Mouse (Mus musculus): ENCODE data around the gene Hcrtr1. TPM values are rescaled to one million over a fixed set of nuclear protein-coding genes. Genes with fewer than 3 reads are reported as not detected.

Hcrtr1 gene
- polyA plus RNA-seq, 1 experiment from 2014 or later: 0.36 TPM

- no peak for TF ChIP-seq CTCF (IDR thresholded peaks at IDR 0.05; ENCODE audit: low read depth)
- Histone ChIP-seq H3K9me3 (replicated peaks; ENCODE audit: low read length) (no peaks in the 10 kb centered on the region), H3K36me3 (ENCODE audit: insufficient read depth, low read length) (peaks cover 27% of the 10 kb centered on the region), H3K4me1 (replicated peaks; ENCODE audit: insufficient read depth, low read length) (no peaks in the 10 kb centered on the region), H3K27ac (peak overlapping the region; percentile 80), H3K4me2 (ENCODE audit: low read length) (no peak overlapping the region), H3K4me3 (replicated peaks; ENCODE audit: low read depth, low read length) (no peak overlapping the region), H3K9ac (ENCODE audit: low read depth, low read length) (no peak overlapping the region), H3K27me3 (ENCODE audit: insufficient read depth, low read length) (no peaks in the 10 kb centered on the region)
- ATAC-seq (replicated peaks; ENCODE audit: low FRiP score, low read depth): no peak
- 57% methylated on average over 10 of the region's 10 CpGs for WGBS
- DNase-seq (ENCODE audit: low spot score): no peak
Observed at GRCm38 (mm10) chr4:130130082-130130481, 9.1 kb downstream of the Hcrtr1 start.

- no peaks in the 10 kb centered on the region for H3K4me1 ChIP-seq (replicated peaks; ENCODE audit: insufficient read depth, low read length)
- H3K9me3 ChIP-seq (replicated peaks; ENCODE audit: low read length): no peaks in the 10 kb centered on the region
- ATAC-seq (replicated peaks; ENCODE audit: low FRiP score, low read depth): no peak
- H3K9ac ChIP-seq (ENCODE audit: low read depth, low read length): no peak overlapping the region
- 88% methylated on average over 5 of the region's 5 CpGs for WGBS
- no peaks in the 10 kb centered on the region for H3K27me3 ChIP-seq (ENCODE audit: insufficient read depth, low read length)
- H3K4me3 ChIP-seq (replicated peaks; ENCODE audit: low read depth, low read length): no peak overlapping the region
- no peak overlapping the region for H3K4me2 ChIP-seq (ENCODE audit: low read length)
- H3K36me3 ChIP-seq (ENCODE audit: insufficient read depth, low read length): peaks cover 29% of the 10 kb centered on the region
- DNase-seq (ENCODE audit: low spot score): no peak
- no peak for TF ChIP-seq CTCF (IDR thresholded peaks at IDR 0.05; ENCODE audit: low read depth)
- H3K27ac ChIP-seq: no peak overlapping the region; the same call in 1 of the 2 replicates
Observed at GRCm38 (mm10) chr4:130128907-130129306, 10.3 kb downstream of the Hcrtr1 start.

GRCm38 (mm10) chr4:130125935-130126334, 13.2 kb downstream of the Hcrtr1 start:
- no peaks in the 10 kb centered on the region for H3K27me3 ChIP-seq (ENCODE audit: insufficient read depth, low read length)
- no peak for DNase-seq (ENCODE audit: low spot score)

GRCm38 (mm10) chr4:130125164-130125563, 14.0 kb downstream of the Hcrtr1 start:
- TF ChIP-seq CTCF (IDR thresholded peaks at IDR 0.05; ENCODE audit: low read depth): no peak
- H3K4me1 ChIP-seq (replicated peaks; ENCODE audit: insufficient read depth, low read length): no peaks in the 10 kb centered on the region
- H3K9me3 ChIP-seq (replicated peaks; ENCODE audit: low read length): no peaks in the 10 kb centered on the region
- ATAC-seq (replicated peaks; ENCODE audit: low FRiP score, low read depth) (no peak), DNase-seq (ENCODE audit: low spot score) (no peak)
- H3K27me3 ChIP-seq (ENCODE audit: insufficient read depth, low read length): no peaks in the 10 kb centered on the region
- H3K36me3 ChIP-seq (ENCODE audit: insufficient read depth, low read length): peaks cover 53% of the 10 kb centered on the region
- no peak overlapping the region for H3K27ac ChIP-seq
- H3K4me2 ChIP-seq (ENCODE audit: low read length): no peak overlapping the region
- 81% methylated on average over 6 of the region's 6 CpGs for WGBS
- H3K9ac ChIP-seq (ENCODE audit: low read depth, low read length): no peak overlapping the region
- H3K4me3 ChIP-seq (replicated peaks; ENCODE audit: low read depth, low read length): no peak overlapping the region

More at GRCm38 (mm10) chr4:130125935-130126334, 13.2 kb downstream of the Hcrtr1 start:
- no peak overlapping the region for H3K4me2 ChIP-seq (ENCODE audit: low read length)
- H3K27ac ChIP-seq: no peak overlapping the region
- no peaks in the 10 kb centered on the region for H3K9me3 ChIP-seq (replicated peaks; ENCODE audit: low read length)
- ATAC-seq (replicated peaks; ENCODE audit: low FRiP score, low read depth): no peak
- H3K4me3 ChIP-seq (replicated peaks; ENCODE audit: low read depth, low read length): no peak overlapping the region
- no peaks in the 10 kb centered on the region for H3K4me1 ChIP-seq (replicated peaks; ENCODE audit: insufficient read depth, low read length)
- 80% methylated on average over 5 of the region's 5 CpGs for WGBS
- TF ChIP-seq CTCF (IDR thresholded peaks at IDR 0.05; ENCODE audit: low read depth): no peak
- peaks cover 53% of the 10 kb centered on the region for H3K36me3 ChIP-seq (ENCODE audit: insufficient read depth, low read length)
- H3K9ac ChIP-seq (ENCODE audit: low read depth, low read length): no peak overlapping the region

GRCm38 (mm10) chr4:130124110-130124509, 15.0 kb downstream of the Hcrtr1 start:
- no peak for ATAC-seq (replicated peaks; ENCODE audit: low FRiP score, low read depth)
- Histone ChIP-seq H3K27me3 (ENCODE audit: insufficient read depth, low read length) (no peaks in the 10 kb centered on the region), H3K4me1 (replicated peaks; ENCODE audit: insufficient read depth, low read length) (no peaks in the 10 kb centered on the region), H3K9ac (ENCODE audit: low read depth, low read length) (no peak overlapping the region), H3K4me2 (ENCODE audit: low read length) (no peak overlapping the region), H3K4me3 (replicated peaks; ENCODE audit: low read depth, low read length) (no peak overlapping the region), H3K36me3 (ENCODE audit: insufficient read depth, low read length) (peaks cover 53% of the 10 kb centered on the region), H3K9me3 (replicated peaks; ENCODE audit: low read length) (no peaks in the 10 kb centered on the region), H3K27ac (no peak overlapping the region)
- no peak for TF ChIP-seq CTCF (IDR thresholded peaks at IDR 0.05; ENCODE audit: low read depth)
- no peak for DNase-seq (ENCODE audit: low spot score)
- WGBS: 96% methylated on average over 4 of the region's 4 CpGs

GRCm38 (mm10) chr4:130123020-130123419, 16.1 kb downstream of the Hcrtr1 start:
- DNase-seq (ENCODE audit: low spot score) (no peak), ATAC-seq (replicated peaks; ENCODE audit: low FRiP score, low read depth) (no peak)
- peaks cover 53% of the 10 kb centered on the region for H3K36me3 ChIP-seq (ENCODE audit: insufficient read depth, low read length)
- H3K9ac ChIP-seq (ENCODE audit: low read depth, low read length): no peak overlapping the region
- 82% methylated on average over 5 of the region's 5 CpGs for WGBS
- no peaks in the 10 kb centered on the region for H3K4me1 ChIP-seq (replicated peaks; ENCODE audit: insufficient read depth, low read length)
- no peaks in the 10 kb centered on the region for H3K9me3 ChIP-seq (replicated peaks; ENCODE audit: low read length)
- no peak for TF ChIP-seq CTCF (IDR thresholded peaks at IDR 0.05; ENCODE audit: low read depth)
- H3K27ac ChIP-seq: no peak overlapping the region
- no peak overlapping the region for H3K4me2 ChIP-seq (ENCODE audit: low read length)
- no peaks in the 10 kb centered on the region for H3K27me3 ChIP-seq (ENCODE audit: insufficient read depth, low read length)
- no peak overlapping the region for H3K4me3 ChIP-seq (replicated peaks; ENCODE audit: low read depth, low read length)

- peak; percentile 25 for DNase-seq (ENCODE audit: low spot score)
- no peak overlapping the region for H3K27ac ChIP-seq
- no peaks in the 10 kb centered on the region for H3K9me3 ChIP-seq (replicated peaks; ENCODE audit: low read length)
- no peak for ATAC-seq (replicated peaks; ENCODE audit: low FRiP score, low read depth)
- TF ChIP-seq CTCF (IDR thresholded peaks at IDR 0.05; ENCODE audit: low read depth): no peak
- 55% methylated on average over 8 of the region's 8 CpGs for WGBS
- peaks cover 41% of the 10 kb centered on the region for H3K36me3 ChIP-seq (ENCODE audit: insufficient read depth, low read length)
- H3K4me1 ChIP-seq (replicated peaks; ENCODE audit: insufficient read depth, low read length): no peaks in the 10 kb centered on the region
- H3K4me2 ChIP-seq (ENCODE audit: low read length): no peak overlapping the region
- no peak overlapping the region for H3K9ac ChIP-seq (ENCODE audit: low read depth, low read length)
- H3K4me3 ChIP-seq (replicated peaks; ENCODE audit: low read depth, low read length): no peak overlapping the region
- H3K27me3 ChIP-seq (ENCODE audit: insufficient read depth, low read length): no peaks in the 10 kb centered on the region
Observed at GRCm38 (mm10) chr4:130121560-130121959, 17.6 kb downstream of the Hcrtr1 start.
